Mouse (Mus musculus) intestine, embryonic 15.5 days (tissue): Measurements from ENCODE around the gene Tbc1d22b. TPM values are rescaled to one million over a fixed set of nuclear protein-coding genes. Genes with fewer than 3 reads are reported as not detected.
"Not testable (repeated sequence)": the region's sequence is repeated elsewhere in the genome, so short reads cannot be mapped to it uniquely, and the experiment has no call there.

Experiments
- ATAC-seq: fragments of 200-750 bp; cut with Nextera tagmentation; 2 replicates; pipeline ENCODE4 v1.8.0; 2017; ENCODE audit warnings: moderate TSS enrichment, moderate library complexity
- H3K27ac ChIP-seq: fragments of 300-500 bp; sonication (generic); 2 replicates; pipeline ENCODE4 v1.5.1; 2015; ENCODE audit warnings: mild to moderate bottlenecking, inconsistent platforms
- H3K27me3 ChIP-seq: fragments of 300-500 bp; sonication (generic); replicated peaks from 2 replicates; pipeline ENCODE4 v1.6.1; 2015; ENCODE audit warnings: inconsistent platforms
- H3K36me3 ChIP-seq: fragments of 300-500 bp; sonication (generic); 2 replicates; pipeline ENCODE4 v1.6.1; 2015; ENCODE audit warnings: inconsistent platforms
- H3K4me1 ChIP-seq: fragments of 300-500 bp; sonication (generic); replicated peaks from 2 replicates; pipeline ENCODE4 v1.6.1; 2015; ENCODE audit warnings: inconsistent platforms
- H3K4me2 ChIP-seq: fragments of 300-500 bp; sonication (generic); replicated peaks from 2 replicates; pipeline ENCODE4 v1.6.1; 2015; ENCODE audit warnings: mild to moderate bottlenecking, inconsistent platforms
- H3K4me3 ChIP-seq: fragments of 300-500 bp; sonication (generic); replicated peaks from 2 replicates; pipeline ENCODE4 v1.5.1; 2015; ENCODE audit warnings: inconsistent platforms
- H3K9ac ChIP-seq: fragments of 300-500 bp; sonication (generic); 2 replicates; pipeline ENCODE4 v1.6.1; 2015; ENCODE audit warnings: inconsistent platforms
- H3K9me3 ChIP-seq: fragments of 300-500 bp; sonication (generic); 2 replicates; pipeline ENCODE4 v1.6.1; 2016; ENCODE audit warnings: inconsistent platforms
- WGBS: fragments of 180-500 bp; shearing (Covaris S2); methylation state at CpG from one replicate; pipeline ENCODE4 v1.1.7; 2015; 5-methylcytosine and 5-hydroxymethylcytosine counted together
- polyA plus RNA-seq: library from polyadenylated mRNA; unstranded; fragments of >200 nt; fragmentation: Nextera tagmentation; extraction: Ambion mirVana; gene quantifications from 2 replicates; pipeline ENCODE4 v1.2.1, GENCODE M21; 2015

The Tbc1d22b gene
- polyA plus RNA-seq, 1 experiment from 2014 or later = 13.8 TPM

GRCm38 (mm10) chr17:29518665-29519064 lies 30.9 kb upstream of the Tbc1d22b start:
- not testable (repeated sequence) for H3K36me3 ChIP-seq, ATAC-seq, H3K4me1 ChIP-seq, H3K4me2 ChIP-seq, H3K27me3 ChIP-seq, H3K9ac ChIP-seq, H3K27ac ChIP-seq, H3K4me3 ChIP-seq, H3K9me3 ChIP-seq
- WGBS = 88% methylated on average over 5 of the region's 5 CpGs

GRCm38 (mm10) chr17:29519731-29520130 lies 29.9 kb upstream of the Tbc1d22b start:
- H3K27me3 ChIP-seq = no peaks in the 10 kb centered on the region
- no peak overlapping the region for H3K4me2 ChIP-seq
- no peak overlapping the region for H3K9ac ChIP-seq
- H3K36me3 ChIP-seq = no peaks in the 10 kb centered on the region
- 71% methylated on average over 8 of the region's 8 CpGs for WGBS
- no peaks in the 10 kb centered on the region for H3K9me3 ChIP-seq
- no peak overlapping the region for H3K4me3 ChIP-seq
- ATAC-seq = no peak
- no peak overlapping the region for H3K27ac ChIP-seq
- no peaks in the 10 kb centered on the region for H3K4me1 ChIP-seq

- no peak overlapping the region for H3K4me3 ChIP-seq
- H3K9ac ChIP-seq = no peak overlapping the region
- ATAC-seq = no peak
- no peak overlapping the region for H3K27ac ChIP-seq
- WGBS = 81% methylated on average over 2 of the region's 2 CpGs
- H3K4me2 ChIP-seq = no peak overlapping the region
- no peaks in the 10 kb centered on the region for H3K27me3 ChIP-seq
- H3K36me3 ChIP-seq = no peaks in the 10 kb centered on the region
- no peaks in the 10 kb centered on the region for H3K4me1 ChIP-seq
- H3K9me3 ChIP-seq = no peaks in the 10 kb centered on the region
These were observed 24.0 kb upstream of the Tbc1d22b start for GRCm38 (mm10) chr17:29525613-29526012.

GRCm38 (mm10) chr17:29528568-29529187 lies 20.9 kb upstream of the Tbc1d22b start:
- 63% methylated on average over 8 of the region's 8 CpGs for WGBS
- H3K4me3 ChIP-seq = no peak overlapping the region
- H3K9ac ChIP-seq = no peak overlapping the region
- H3K27ac ChIP-seq = no peak overlapping the region
- no peak for ATAC-seq
- no peaks in the 10 kb centered on the region for H3K36me3 ChIP-seq
- no peaks in the 10 kb centered on the region for H3K27me3 ChIP-seq
- H3K9me3 ChIP-seq = no peaks in the 10 kb centered on the region
- H3K4me1 ChIP-seq = 0 out of 2 replicates have a peak, but pooled peaks cover 3% of the 10 kb centered on the region
- no peak overlapping the region for H3K4me2 ChIP-seq

- H3K4me1 ChIP-seq = 0 out of 2 replicates have a peak, but pooled peaks cover 3% of the 10 kb centered on the region
- no peak overlapping the region for H3K4me2 ChIP-seq
- H3K27ac ChIP-seq = no peak overlapping the region
- WGBS = 79% methylated on average over 6 of the region's 6 CpGs
- H3K9me3 ChIP-seq = no peaks in the 10 kb centered on the region
- no peak overlapping the region for H3K4me3 ChIP-seq
- no peaks in the 10 kb centered on the region for H3K27me3 ChIP-seq
- no peaks in the 10 kb centered on the region for H3K36me3 ChIP-seq
- no peak for ATAC-seq
- H3K9ac ChIP-seq = no peak overlapping the region
These were observed 19.1 kb upstream of the Tbc1d22b start for GRCm38 (mm10) chr17:29530508-29530907.

- Histone ChIP-seq H3K27me3 (no peaks in the 10 kb centered on the region), H3K27ac (no peak overlapping the region), H3K4me2 (no peak overlapping the region), H3K4me1 (0 out of 2 replicates have a peak, but pooled peaks cover 3% of the 10 kb centered on the region), H3K9ac (no peak overlapping the region), H3K36me3 (no peaks in the 10 kb centered on the region), H3K9me3 (no peaks in the 10 kb centered on the region), H3K4me3 (no peak overlapping the region)
- WGBS = 78% methylated on average over 9 of the region's 9 CpGs
- no peak for ATAC-seq
These were observed 18.3 kb upstream of the Tbc1d22b start for GRCm38 (mm10) chr17:29531278-29531677.

- Histone ChIP-seq H3K4me1 (0 out of 2 replicates have a peak, but pooled peaks cover 3% of the 10 kb centered on the region), H3K9ac (no peak overlapping the region), H3K4me2 (no peak overlapping the region), H3K27me3 (no peaks in the 10 kb centered on the region), H3K9me3 (no peaks in the 10 kb centered on the region), H3K27ac (no peak overlapping the region), H3K4me3 (no peak overlapping the region), H3K36me3 (no peaks in the 10 kb centered on the region)
- no peak for ATAC-seq
- 62% methylated on average over 10 of the region's 10 CpGs for WGBS
These were observed 17.7 kb upstream of the Tbc1d22b start for GRCm38 (mm10) chr17:29531757-29532384.

- no peak overlapping the region for H3K4me2 ChIP-seq
- ATAC-seq = no peak
These were observed 15.7 kb upstream of the Tbc1d22b start for GRCm38 (mm10) chr17:29533866-29534265.

GRCm38 (mm10) chr17:29540426-29540825 lies 9.2 kb upstream of the Tbc1d22b start:
- Histone ChIP-seq H3K27ac (no peak overlapping the region), H3K36me3 (no peaks in the 10 kb centered on the region), H3K9me3 (no peaks in the 10 kb centered on the region), H3K27me3 (no peaks in the 10 kb centered on the region), H3K4me1 (no peaks in the 10 kb centered on the region), H3K4me3 (no peak overlapping the region), H3K9ac (no peak overlapping the region), H3K4me2 (no peak overlapping the region)
- 86% methylated on average over 8 of the region's 8 CpGs for WGBS
- no peak for ATAC-seq

More at GRCm38 (mm10) chr17:29533866-29534265, 15.7 kb upstream of the Tbc1d22b start:
- H3K27me3 ChIP-seq = no peaks in the 10 kb centered on the region
- H3K9ac ChIP-seq = no peak overlapping the region
- 86% methylated on average over 11 of the region's 11 CpGs for WGBS
- no peaks in the 10 kb centered on the region for H3K36me3 ChIP-seq
- no peak overlapping the region for H3K4me3 ChIP-seq
- H3K27ac ChIP-seq = no peak overlapping the region
- H3K4me1 ChIP-seq = 0 out of 2 replicates have a peak, but pooled peaks cover 3% of the 10 kb centered on the region
- H3K9me3 ChIP-seq = no peaks in the 10 kb centered on the region

GRCm38 (mm10) chr17:29541419-29541818 lies 8.2 kb upstream of the Tbc1d22b start:
- Histone ChIP-seq H3K27me3 (no peaks in the 10 kb centered on the region), H3K9me3 (no peaks in the 10 kb centered on the region), H3K4me2 (no peak overlapping the region), H3K36me3 (no peaks in the 10 kb centered on the region), H3K27ac (no peak overlapping the region), H3K4me1 (no peaks in the 10 kb centered on the region), H3K4me3 (no peak overlapping the region), H3K9ac (no peak overlapping the region)
- no peak for ATAC-seq
- WGBS = 65% methylated on average over 14 of the region's 14 CpGs

- H3K4me1 ChIP-seq = no peaks in the 10 kb centered on the region
- no peak overlapping the region for H3K4me3 ChIP-seq
- H3K27ac ChIP-seq = no peak overlapping the region
- WGBS = 85% methylated on average over 19 of the region's 19 CpGs
- H3K4me2 ChIP-seq = no peak overlapping the region
- no peak for ATAC-seq
- no peaks in the 10 kb centered on the region for H3K27me3 ChIP-seq
- no peaks in the 10 kb centered on the region for H3K9me3 ChIP-seq
- H3K9ac ChIP-seq = no peak overlapping the region
- no peaks in the 10 kb centered on the region for H3K36me3 ChIP-seq
These were observed 6.5 kb upstream of the Tbc1d22b start for GRCm38 (mm10) chr17:29542831-29543690.

GRCm38 (mm10) chr17:29544064-29544463 lies 5.5 kb upstream of the Tbc1d22b start:
- Histone ChIP-seq H3K36me3 (no peaks in the 10 kb centered on the region), H3K9ac (no peak overlapping the region), H3K4me2 (no peak overlapping the region), H3K9me3 (no peaks in the 10 kb centered on the region), H3K27me3 (no peaks in the 10 kb centered on the region), H3K27ac (no peak overlapping the region), H3K4me1 (no peaks in the 10 kb centered on the region), H3K4me3 (no peak overlapping the region)
- WGBS = 72% methylated on average over 2 of the region's 2 CpGs
- ATAC-seq = no peak
